Mouse (Mus musculus) left cerebral cortex, adult 11 months (tissue): ENCODE measurements around the gene Efcab11.
A peak's percentile ranks its signal among the peaks of the same experiment; 100 is the strongest.

Experiments used
- DNase-seq: peaks from one replicate; pipeline ENCODE4 v3.0.0; 2022; ENCODE audit warnings: low spot score

The Efcab11 gene

DNA sequence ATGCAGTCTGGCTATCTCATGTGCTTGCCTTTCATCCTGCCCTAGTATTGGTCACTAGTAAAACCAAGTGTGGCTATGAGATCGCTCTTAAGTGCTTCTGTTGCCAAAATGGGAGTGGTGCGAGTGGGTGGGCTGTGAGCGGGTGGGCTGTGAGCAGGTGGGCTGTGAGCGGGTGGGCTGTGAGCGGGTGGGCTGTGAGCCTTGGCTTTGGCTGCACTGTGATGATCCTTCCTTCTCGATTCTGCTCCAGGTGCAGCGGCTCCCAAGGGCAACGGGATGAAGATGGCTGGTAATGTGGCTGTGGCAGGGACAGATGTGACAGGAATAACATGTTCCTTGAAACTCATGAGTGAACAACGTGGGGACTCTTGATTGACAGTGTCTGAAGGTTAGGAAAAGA is 128.0 kb downstream of the Efcab11 start:
- no peak for DNase-seq

DNA sequence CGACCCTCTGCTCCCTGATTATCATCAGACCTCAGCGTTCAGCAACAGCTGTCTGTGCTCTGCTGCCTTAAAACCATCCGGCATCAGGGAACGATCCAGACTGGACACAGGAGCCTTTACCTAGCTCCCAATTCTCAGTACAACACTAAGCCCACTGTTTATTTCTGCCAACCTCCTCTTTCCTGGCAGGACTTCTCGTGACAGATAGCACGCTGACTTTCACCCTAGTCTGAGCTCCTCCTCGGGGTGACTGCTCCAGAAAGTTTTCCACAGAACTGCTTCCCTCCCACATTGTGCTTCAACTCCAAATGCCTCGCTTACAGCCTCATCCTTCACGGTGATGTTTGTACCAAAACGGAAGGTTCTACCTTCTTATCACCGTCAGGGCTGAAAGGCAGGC is 131.3 kb downstream of the Efcab11 start:
- DNase-seq, result no peak

DNA sequence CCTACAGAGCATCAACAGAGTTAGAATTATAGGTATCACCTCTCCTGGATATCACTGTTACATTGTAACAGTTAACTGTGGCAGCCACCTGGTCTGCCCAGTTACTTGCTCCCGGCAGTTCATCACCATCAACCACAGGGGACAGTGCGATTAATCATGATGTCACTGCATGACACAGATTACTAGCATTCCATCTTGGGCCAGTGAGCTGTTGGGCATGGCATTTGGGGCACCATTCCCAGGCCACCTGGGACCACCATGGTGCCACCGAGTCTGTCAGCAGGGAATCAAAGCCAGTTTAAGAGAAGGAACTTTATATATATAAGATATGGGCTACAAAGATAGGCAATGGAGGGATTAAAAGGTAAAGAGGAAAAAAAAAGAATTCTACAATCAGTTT is 134.8 kb downstream of the Efcab11 start:
- no peak for DNase-seq

DNA sequence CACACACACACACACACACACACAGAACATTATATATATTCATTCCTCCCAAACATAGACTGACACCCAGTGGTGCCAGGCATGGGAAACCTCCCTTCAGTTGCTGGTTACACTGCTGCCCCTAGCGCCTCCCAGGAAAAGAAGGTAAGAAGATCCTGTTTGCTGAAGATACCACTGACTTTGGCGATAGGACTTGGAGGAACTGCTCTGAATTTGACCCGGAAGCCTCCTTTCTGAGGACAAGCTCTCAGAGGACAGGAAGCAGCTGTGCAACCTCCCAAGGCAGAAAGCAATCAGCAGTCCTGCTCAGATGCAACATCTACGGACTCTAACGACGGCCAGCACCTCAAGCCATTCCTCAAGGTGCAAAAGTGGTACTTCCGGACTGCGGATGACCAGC is 142.6 kb downstream of the Efcab11 start:
- no peak for DNase-seq

DNA sequence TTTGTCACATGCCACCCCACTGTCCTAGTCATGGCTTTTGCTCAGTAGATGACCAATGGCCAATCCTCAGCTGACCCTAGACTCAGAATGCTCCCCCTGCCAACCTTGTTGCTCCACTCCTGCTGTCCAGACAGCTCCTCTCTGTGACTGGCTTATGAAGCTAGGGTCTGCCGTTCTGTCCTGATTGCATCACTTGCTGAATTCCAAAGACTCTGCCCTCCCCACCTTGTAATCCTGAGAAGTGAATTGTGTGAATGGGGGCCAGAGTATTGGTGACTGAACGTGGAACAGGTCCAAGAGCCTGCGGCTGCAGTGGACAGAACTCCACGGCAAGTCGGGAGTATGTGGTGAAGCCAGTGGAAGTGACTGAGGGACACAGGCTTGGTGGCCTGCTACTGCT is 145.0 kb downstream of the Efcab11 start:
- no peak for DNase-seq

DNA sequence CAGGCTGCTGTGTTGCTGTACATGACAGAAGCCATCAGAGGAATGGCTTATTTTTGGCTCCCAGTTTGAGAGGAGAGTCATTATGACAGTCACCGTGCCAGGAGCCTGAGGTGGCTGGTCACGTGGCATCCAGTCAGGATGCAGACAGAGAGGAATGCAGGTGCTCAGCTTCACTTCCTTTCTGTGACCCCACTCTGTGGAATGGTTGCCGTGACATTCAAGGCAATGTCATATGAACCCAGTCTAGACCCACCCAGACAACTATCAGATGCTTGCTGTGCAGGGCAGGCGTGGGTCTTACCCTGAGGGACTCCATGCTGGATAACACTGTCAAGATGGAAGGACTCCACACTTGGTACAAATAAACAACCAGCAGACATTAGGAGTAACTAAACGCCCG is 146.0 kb downstream of the Efcab11 start:
- DNase-seq, result no peak

DNA sequence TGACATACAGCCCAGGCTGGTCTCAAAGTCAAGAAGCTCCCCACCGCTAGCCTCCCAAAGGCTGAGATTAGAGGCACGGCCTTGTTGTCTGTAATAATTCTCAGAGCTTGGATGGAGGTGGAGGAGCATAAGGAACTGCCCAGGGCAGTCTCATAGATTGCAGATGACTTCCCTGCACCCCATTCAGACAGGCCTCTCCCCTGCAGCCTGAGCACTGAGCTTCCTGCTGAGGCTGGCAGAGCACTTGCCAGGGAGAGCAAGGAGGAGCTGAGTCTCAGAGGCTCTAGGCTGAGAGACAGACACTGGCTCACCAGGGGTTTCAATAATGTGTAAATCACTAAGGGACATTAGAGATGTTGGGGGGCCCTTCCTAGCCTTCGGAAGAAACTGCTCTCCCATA is 147.3 kb downstream of the Efcab11 start:
- DNase-seq, result no peak

DNA sequence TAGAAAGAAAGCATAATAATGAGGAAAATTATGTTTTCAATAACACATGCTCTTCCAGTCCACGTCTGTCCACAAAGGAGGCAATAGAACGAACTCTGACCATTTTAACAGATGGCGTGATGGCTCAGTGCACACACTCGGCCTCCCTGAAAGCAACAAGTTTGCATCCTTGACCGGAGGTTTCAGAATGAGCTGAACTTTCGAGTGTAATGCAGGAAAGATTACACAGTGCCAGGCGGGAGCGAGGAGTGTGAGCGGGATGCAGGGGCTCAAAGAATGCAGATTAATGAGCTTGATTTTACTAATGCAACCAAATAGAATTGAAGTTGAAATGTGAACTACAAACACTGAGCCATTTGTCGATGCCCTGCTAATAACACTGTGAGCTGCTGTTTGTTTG is 149.1 kb downstream of the Efcab11 start:
- DNase-seq, result no peak

DNA sequence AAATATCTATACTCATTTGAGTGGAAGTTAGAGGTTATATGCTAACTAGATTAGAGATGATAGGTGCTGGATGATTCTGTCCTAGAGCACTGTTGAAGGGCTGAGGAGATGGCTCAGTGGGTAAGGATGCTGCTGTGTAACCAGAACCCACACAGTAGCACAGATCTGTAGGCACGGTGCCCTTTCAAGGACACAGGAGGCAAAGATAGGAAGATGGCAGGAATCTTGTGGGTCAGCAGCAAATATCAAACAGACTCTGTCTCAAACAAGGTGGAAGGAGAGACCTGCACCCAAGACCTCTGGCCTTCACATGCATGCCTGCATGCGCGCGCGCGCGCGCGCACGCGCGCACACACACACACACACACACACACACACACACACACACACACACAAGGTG is 160.0 kb downstream of the Efcab11 start:
- no peak for DNase-seq

DNA sequence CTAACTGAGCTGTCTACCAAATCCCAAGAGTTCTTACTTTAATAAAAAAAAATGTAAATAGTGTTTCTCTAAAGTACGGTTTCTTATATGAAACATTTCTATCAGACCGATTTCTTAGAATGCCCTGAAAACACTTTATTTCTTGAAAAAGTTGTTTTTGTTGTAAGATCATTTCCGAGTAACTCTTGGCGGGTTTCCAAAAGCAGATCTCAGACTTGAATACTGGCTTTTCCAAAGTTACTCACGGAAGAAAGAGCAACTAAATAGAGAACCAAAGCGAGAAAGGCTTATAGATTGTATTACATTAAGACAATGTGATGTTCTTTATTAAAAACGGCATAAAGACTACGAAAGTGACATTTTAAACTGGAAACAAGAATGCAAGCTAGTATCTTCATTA is 160.4 kb downstream of the Efcab11 start:
- DNase-seq, result no peak

DNA sequence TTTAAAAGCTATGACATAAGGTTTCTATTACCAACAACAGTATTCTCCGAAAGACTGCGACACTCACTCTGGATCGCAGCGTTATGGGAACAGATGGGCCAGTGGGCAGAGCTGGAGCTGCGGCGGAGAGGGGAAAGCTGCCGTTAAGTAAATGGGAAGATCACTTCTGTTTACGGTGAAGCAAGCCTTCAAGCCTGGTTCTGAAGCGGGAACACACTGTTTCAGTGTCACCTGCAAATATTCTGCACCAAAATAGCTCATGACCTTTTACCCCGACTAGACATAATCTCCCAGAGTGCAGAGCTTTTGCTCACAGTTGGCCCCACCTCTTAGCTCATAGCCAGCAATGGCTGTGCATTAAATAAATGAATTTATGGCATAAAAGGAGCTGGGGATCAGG is 162.9 kb downstream of the Efcab11 start:
- peak; percentile 35 for DNase-seq

DNA sequence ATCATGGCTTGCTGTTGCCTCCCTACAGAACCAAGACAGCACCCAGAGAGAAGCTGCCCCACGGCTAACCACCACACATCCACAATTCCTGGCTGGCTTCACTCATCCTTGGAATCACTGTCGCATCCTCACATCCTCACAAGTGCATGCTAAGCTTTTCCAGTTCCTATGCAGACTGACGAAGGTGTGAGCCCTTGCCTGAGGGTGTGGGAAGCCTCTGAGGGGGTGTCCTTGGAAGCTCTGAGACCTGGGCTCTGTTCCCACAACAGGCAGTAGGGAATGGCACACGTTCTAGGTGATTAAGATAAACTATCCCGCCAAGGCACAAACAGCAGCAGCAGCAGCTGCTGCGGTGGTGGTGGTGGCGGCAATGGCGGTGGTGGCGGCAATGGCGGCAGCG is 164.5 kb downstream of the Efcab11 start:
- no peak for DNase-seq

DNA sequence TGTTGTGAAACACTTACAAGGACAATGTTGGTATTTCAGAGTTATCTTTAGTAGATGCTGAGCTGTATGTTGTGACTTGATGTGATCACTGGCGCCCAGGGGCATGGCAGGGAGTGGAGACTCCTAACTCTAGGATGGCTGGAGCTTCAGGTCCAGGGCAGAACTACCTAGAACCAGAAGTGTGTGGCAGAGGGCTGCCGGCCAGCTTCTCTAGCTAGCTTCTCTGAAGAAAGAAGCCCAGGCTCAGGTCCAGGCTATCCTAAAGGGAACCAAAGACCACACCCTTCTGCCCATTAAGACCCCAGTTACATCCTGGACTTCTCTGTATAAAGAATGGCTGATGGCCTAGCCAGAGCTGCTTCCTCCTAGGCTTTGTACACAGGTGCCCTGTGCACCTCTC is 166.1 kb downstream of the Efcab11 start:
- no peak for DNase-seq

DNA sequence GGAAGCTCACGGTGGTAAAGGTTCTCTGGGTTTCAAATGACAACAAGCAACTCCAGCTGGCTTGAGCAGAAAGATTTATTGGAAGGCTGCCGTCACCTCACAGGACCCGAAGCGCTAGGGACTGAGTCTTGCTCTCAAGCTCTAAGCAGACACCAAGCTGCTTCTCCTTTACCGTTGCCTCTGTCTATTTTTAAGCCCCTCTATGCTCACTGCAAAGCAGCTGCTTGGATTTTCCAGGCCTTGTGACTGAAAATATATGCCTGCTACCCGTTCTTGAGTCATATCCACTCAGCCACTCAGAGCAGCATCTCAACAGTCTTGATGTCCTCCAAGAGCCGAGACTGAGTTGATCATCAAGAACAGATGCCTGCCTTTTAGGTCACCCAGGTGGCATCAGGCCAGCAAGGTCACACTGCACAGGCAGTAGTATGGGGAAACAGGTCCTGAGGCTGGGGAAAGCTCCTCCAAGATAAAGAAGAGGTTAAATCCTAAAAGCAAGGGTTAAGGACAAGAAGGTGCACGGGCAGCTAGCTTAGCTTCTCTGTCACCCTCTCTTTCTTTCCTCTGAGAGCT is 168.1 kb downstream of the Efcab11 start:
- peak; percentile 15 for DNase-seq

DNA sequence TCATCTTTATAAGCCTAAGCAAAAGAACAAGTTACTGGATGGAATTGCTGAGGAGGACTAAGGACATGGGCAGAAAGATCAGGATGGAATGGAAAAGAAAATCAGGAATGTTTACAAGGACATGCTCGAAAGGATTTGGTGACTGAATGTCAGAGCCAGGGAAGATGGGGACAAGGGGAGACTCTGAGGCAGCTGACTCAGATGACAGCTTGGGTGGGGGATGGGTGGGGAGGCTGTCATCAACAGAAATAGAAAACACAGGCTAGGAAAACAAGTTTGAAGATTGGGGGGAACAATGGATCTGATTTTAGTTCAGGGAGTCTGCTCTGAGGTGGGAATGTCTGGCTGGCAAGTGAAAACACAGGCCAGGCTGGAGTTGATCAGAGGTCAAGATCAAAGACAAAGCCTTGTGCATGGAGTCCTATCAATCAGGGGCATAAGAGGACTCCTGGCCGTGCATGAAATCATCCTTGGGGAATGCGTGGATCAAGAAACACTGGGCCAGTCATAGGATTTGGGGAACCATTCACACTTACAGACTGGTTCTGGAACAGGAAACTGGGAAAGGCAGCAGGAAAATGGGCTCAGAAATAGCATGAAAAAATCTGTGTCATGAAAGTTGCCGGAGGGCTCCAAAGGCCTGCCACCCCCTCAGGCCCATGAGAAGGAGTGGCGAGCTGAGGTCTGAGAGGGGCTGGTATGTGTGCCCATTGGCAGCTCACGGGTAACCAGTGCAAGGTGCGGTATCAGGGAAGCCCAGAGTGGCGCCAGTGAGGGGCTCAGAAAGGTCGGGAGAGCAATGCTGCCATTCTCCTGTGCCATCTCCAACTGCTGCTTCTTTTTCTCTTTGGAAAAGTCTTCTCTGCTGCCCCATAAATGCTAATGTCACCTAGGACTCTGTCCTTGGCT is 168.9 kb downstream of the Efcab11 start:
- no peak for DNase-seq

DNA sequence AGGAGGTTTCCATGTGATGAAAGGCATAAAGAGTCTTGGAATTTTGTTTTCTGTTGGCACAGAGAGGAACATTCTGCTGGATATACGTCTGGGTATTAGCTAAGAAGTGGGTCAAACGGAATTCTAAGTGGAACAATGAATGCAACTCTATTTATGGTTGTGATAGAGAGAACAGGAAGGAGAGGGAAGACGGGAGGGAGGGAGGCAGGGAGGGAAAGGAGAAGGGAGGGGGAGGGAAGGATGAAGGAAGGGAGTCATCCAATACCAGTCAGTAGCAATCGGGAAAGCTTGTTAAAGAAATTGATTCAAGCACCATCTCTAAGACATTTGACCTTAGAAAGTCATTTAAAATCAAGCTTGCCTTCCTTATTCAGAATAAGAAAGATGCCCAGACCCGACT is 172.0 kb downstream of the Efcab11 start:
- DNase-seq, result no peak

DNA sequence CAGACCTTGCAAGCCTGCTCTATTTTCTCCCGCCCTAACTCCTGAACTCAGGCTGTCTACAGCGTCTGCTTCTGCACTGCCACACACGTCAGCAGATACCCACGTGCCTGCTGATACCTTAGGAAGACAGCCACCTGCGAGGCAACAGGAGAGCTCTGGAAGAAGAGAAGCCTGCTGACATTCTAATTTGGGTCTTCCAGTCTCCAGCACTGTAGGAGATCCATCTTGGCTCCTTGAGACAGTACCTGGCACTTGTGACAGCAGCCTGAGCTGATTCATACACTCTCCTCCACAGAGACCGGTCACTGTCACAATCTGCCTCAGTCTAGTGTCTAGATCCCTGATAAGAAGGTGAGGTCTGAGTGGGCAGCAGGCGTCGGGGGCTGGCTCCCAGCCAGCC is 182.0 kb downstream of the Efcab11 start:
- DNase-seq, result no peak

DNA sequence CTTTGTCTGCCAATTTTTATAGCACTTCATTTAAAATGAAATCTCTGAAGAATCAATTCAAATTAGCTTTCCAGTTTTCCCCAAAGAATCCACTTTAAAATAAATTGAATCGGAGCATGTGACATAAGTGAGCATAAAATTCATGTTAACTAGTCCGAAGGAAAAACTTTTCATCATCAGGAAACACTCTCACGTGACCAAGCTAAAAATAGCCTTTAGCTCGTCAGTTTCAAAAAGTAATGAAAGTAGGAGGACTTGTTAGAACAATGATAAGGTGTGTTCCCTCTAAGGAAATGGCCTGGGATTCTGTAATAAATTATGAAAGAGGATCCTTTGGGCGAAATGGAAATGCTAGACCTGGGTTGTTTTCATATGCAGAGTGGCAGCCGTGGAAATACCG is 183.9 kb downstream of the Efcab11 start:
- DNase-seq, result no peak

DNA sequence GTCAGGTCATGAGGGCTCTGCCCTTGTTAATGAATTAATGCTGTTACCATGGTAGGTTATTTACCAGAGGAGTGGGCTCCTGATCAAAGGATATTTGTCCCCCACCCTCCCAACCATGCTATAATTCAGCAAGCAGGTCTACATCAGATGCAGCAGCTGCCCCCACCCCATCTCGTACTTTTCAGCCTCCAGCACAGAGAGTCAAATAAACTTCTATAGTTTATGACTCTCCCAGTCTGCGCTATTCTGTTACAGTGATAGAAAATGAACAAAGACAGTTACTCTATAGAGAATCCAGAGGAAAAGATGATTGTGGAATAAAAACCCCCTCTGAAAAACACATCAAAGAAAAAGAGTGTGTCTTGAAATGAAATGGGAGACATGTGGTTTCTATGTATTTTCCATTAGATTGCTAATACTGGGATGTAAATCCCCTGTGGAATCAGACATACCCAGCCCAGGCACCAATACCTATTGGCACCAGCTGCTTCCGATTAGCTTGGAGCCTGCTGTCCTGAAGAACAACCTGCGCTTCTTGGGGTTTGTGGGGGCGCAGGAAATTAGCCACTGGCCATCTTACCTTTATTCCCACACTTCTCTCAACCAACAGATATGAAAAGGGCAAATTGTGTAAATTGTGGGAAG is 184.7 kb downstream of the Efcab11 start:
- no peak for DNase-seq

DNA sequence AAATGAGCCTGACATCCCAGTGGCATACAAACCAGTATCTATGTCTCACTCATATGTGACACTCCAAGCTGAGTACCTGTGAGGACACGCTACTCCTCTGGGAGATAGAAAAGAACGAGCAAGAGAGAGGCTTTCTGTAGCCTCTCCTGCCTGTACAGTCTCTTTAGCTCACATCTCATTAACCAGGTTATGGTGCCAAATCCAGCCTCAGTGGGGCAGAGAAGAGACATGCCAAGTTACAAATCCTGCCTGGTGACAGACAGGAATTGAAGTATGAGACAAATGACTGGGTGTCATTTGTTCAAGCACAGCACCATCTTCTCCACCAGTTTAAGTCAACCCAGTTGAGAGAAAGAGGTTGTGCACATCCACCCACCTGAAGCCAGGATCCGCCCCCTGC is 190.2 kb downstream of the Efcab11 start:
- no peak for DNase-seq

DNA sequence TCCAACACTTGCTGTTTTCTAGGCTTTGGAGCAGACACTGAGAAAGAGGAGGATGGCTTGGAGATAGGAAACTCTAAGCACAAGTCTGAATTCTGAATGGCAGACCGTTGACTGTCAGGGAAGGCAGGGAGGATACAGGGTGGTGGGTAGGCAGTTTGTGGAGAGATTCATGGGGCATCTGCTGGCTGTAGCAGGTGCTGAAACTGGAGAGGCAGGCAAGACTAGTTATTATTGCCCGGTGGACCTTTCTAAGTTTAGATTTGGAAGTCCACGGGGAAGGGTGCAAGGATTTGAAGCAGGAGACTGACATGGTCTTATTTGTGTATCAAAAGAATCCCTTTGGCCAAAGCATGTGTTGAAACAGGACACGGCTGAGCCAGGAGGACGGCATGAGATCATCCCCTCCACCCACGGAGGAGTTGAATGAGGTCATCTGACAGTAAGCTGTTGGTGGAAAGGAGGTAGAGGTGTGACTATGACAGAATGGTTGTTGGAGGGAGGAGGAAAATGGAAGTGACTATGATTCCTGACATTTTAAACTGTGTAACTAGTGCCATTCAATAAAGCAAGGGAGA is 197.7 kb downstream of the Efcab11 start:
- no peak for DNase-seq

DNA sequence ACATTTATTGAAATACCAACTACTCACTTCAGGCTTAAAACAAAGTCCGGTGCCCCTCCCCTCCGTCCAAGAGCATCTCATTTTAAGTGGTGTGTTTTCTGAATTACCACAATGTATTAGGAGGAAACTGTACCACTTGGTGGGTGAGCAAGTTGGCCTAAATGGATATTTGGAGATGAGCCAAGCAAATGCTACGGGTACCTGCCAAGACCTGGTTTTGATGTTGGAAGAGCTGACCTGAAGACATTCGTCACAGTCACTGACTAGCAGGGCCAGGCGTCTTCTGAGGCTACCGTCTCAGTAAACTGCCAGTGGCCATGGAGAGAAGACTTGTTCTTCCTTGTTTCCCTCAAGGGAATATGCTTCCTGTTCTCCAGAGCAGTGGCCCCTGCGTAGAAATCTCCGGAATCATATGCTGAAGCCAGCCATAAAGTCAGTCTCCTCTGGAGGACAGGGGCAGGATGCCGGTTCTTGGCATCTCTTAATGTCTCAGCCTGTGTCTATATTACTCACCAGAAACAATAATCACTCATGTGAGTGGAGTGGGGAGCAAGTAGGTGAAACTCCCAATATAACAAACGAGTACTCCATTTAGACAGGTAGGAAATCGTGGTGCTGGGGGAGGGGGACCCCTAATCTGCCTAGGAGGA is 198.7 kb downstream of the Efcab11 start:
- DNase-seq, result no peak

DNA sequence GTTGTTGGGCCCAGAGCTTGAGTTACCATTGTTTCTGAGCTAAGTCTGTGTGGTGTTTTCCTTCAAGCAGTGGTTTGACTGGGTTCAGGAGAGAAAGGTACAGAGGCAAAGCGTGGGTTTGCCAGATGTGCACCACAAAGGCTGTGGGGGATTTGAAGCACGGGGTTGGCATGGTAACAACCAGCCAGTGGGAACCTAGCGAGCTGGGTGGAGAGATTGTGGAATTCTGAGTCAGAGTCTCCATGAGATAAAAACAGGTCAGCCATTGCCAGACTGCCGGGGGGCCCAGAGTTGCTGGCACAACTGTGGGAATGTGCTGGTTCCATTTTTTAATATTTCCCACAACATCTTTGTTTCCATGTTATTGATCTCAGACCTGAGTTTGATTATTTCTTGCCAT is 202.6 kb downstream of the Efcab11 start:
- DNase-seq, result no peak
